Mouse (Mus musculus): Measurements from ENCODE around the gene Lif.

DNA sequence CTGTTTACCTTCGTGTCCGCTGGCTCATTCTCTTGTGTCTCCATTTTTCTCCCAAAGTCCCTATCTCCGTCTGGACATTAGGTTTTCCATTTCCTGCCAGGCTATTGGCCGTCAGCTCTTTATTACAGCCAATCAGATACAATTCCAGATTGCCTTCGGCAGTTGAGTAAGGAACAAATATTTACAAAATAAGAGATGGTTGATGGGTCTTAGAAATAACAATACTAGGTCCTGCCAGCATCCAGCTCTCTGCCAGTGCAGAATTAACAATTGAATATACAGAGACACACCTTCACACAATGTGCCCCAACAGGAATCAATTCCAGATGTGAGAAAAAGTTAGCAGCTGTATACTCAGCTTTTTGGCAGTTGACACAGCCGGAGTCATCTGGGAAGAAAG lies 11.2 kb upstream of the Lif start:
- TF ChIP-seq CTCF (conservative IDR thresholded peaks at IDR 0.05; ENCODE audit: insufficient read depth, insufficient read length, low read depth, low read length) (no peak), POLR2A (IDR thresholded peaks at IDR 0.05; ENCODE audit: low read depth, low read length) (no peak)

Data from kidney, adult 2 months (tissue).